Mouse (Mus musculus) lung, postnatal 0 days (tissue): ENCODE measurements around the gene Atp6v1d. TPM values are rescaled to one million over a fixed set of nuclear protein-coding genes. Genes with fewer than 3 reads are reported as not detected.
A peak's percentile ranks its signal among the peaks of the same experiment; 100 is the strongest.

Source experiments
- ATAC-seq: fragments of 200-750 bp; cut with Nextera tagmentation; 2 replicates; pipeline ENCODE4 v1.8.0; 2017; ENCODE audit warnings: moderate library complexity
- DNase-seq: peaks from one replicate; pipeline ENCODE4 v3.0.0-alpha.2; 2016; ENCODE audit warnings: low spot score
- H3K27ac ChIP-seq: fragments of 300-500 bp; sonication (generic); 2 replicates; pipeline ENCODE4 v1.5.1; 2014; ENCODE audit warnings: antibody characterized with exemption, mild to moderate bottlenecking, low read length, mixed read lengths
- H3K27me3 ChIP-seq: fragments of 300-500 bp; sonication (generic); replicated peaks from 2 replicates; pipeline ENCODE4 v1.6.1; 2014; ENCODE audit warnings: low read length, mixed read lengths; ENCODE audit not compliant: insufficient read depth
- H3K36me3 ChIP-seq: fragments of 300-500 bp; sonication (generic); 2 replicates; pipeline ENCODE4 v1.6.1; 2014; ENCODE audit warnings: low read length, mixed read lengths; ENCODE audit not compliant: insufficient read depth
- H3K4me1 ChIP-seq: fragments of 300-500 bp; sonication (generic); 2 replicates; pipeline ENCODE4 v1.6.1; 2014; ENCODE audit warnings: antibody characterized with exemption, low read depth, low read length, mixed read lengths; ENCODE audit not compliant: insufficient read depth
- H3K4me2 ChIP-seq: fragments of 300-500 bp; sonication (generic); replicated peaks from 2 replicates; pipeline ENCODE4 v1.6.1; 2014; ENCODE audit warnings: low read depth, mild to moderate bottlenecking, low read length, moderate library complexity, mixed read lengths
- H3K4me3 ChIP-seq: fragments of 300-500 bp; sonication (generic); 2 replicates; pipeline ENCODE4 v1.5.1; 2014; ENCODE audit warnings: low read depth, low read length
- H3K9ac ChIP-seq: fragments of 300-500 bp; sonication (generic); replicated peaks from 2 replicates; pipeline ENCODE4 v1.6.1; 2014; ENCODE audit warnings: low read depth, mild to moderate bottlenecking
- H3K9me3 ChIP-seq: fragments of 300-500 bp; sonication (generic); 2 replicates; pipeline ENCODE4 v1.6.1; 2016; ENCODE audit warnings: low read length, mixed read lengths
- CTCF ChIP-seq: IDR thresholded peaks from 2 replicates; pipeline ENCODE4 v1.5.1; 2016; ENCODE audit warnings: antibody characterized with exemption, mild to moderate bottlenecking
- EP300 ChIP-seq: IDR thresholded peaks from 2 replicates; pipeline ENCODE4 v1.6.1; 2016; ENCODE audit warnings: antibody characterized with exemption, mild to moderate bottlenecking, control low read depth
- WGBS: fragments of 180-500 bp; shearing (Covaris S2); extraction: QIAGEN DNeasy Blood & Tissue Kit; methylation state at CpG from one replicate; pipeline ENCODE4 v1.1.7; 2014; 5-methylcytosine and 5-hydroxymethylcytosine counted together
- polyA plus RNA-seq: library from polyadenylated mRNA; unstranded; fragments of >200 nt; fragmentation: Nextera tagmentation; extraction: Ambion mirVana; gene quantifications from 2 replicates; pipeline ENCODE4 v1.2.1, GENCODE M21; 2015

Gene Atp6v1d
- polyA plus RNA-seq, 1 experiment from 2014 or later, result 64.4 TPM

DNA sequence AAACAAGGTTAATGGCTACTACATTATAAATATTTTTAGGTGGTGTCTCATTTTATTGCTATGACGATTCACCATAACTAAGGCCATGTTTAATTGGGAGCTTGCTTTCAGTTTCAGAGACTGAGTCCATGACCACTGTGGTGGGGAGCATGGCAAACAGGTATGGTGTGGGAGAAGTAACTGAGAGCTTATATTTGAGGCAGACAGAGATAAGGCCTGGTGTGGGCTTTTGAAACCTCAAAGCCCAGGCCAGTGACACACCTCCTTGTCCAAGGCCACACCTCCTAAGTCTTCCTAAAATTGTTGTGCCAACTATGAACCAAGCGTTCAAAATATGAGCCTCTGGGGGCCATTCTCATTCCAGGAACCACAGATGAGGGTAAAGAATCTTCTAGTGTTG is 26.9 kb downstream of the Atp6v1d start:
- DNase-seq (no peak), ATAC-seq (no peak)
- WGBS, result 81% methylated on average over 2 of the region's 2 CpGs
- Histone ChIP-seq H3K4me3 (no peak overlapping the region), H3K4me1 (no peaks in the 10 kb centered on the region), H3K9ac (no peak overlapping the region), H3K9me3 (no peaks in the 10 kb centered on the region), H3K4me2 (no peak overlapping the region), H3K27ac (no peak overlapping the region), H3K27me3 (no peaks in the 10 kb centered on the region), H3K36me3 (peaks cover 18% of the 10 kb centered on the region; the same call in 1 of the 2 replicates)
- no peak for TF ChIP-seq EP300

DNA sequence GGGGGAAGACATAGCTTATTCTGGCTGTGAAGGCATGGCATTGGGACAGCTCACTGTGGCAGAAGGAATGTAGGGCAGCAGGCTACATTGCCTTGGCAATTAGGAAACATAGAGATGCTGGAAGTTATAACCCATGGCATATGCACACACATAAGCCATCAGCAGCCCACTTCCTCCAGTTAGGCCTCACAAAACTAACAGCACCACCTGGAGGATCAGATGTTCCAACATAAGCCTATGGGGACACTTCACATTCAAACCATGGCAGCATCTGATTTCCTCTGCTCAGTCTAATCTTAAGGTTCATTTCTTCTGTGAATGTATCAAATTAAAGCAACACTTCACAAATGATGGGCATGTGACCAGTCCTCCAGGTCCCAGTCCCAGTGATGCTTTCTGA is 47.0 kb downstream of the Atp6v1d start:
- TF ChIP-seq EP300 (no peak), CTCF (peak; percentile 53)
- ATAC-seq (no peak), DNase-seq (peak; percentile 26)
- no peak overlapping the region for H3K9ac ChIP-seq
- H3K27ac ChIP-seq, result no peak overlapping the region
- H3K36me3 ChIP-seq, result no peaks in the 10 kb centered on the region
- H3K4me1 ChIP-seq, result no peaks in the 10 kb centered on the region
- no peak overlapping the region for H3K4me3 ChIP-seq
- H3K4me2 ChIP-seq, result no peak overlapping the region
- no peaks in the 10 kb centered on the region for H3K9me3 ChIP-seq
- no peaks in the 10 kb centered on the region for H3K27me3 ChIP-seq

DNA sequence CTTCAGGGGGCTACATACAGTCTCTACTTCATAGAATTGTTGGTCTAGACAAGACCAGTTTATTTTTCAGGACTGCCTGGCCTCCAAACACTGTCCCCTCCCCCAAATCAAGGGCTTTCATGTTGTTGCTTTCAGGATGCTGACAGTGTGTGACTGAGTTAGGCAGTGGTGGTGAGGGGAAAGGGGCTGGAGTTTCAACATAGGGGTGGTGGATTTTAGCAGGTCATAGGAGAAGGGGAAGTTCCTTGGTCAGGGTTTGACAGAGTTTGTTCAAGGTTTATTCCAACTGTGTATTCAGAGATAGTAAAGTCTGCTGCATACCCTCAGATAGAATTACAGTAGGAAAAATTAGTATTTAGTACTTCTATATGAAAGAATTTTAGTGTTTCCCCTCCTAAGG is 59.6 kb downstream of the Atp6v1d start:
- Histone ChIP-seq H3K36me3 (0 out of 2 replicates have a peak, but pooled peaks cover 4% of the 10 kb centered on the region), H3K4me3 (no peak overlapping the region), H3K4me2 (no peak overlapping the region), H3K9me3 (no peaks in the 10 kb centered on the region), H3K9ac (no peak overlapping the region), H3K4me1 (no peaks in the 10 kb centered on the region), H3K27me3 (no peaks in the 10 kb centered on the region), H3K27ac (no peak overlapping the region)
- TF ChIP-seq EP300 (no peak), CTCF (no peak)
- DNase-seq, result no peak
- no peak for ATAC-seq

DNA sequence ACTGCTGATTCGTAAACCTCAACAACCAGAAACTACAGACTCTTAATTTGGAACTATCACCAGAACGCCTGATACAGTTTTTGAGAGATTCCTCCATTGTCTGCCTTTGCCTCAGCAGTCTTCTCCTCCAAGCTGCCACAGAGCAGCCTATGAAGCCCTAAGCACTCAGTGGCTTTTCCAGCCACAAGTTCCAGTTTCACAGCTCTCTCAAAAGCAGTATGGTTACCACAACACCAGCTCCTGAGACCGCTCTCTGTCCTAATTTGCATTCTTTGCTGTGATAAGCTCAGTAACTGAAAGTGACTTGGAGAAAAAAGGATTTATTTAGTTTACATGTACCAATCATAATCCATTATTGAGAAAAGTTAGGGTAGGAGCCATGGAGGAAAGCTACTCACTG is 61.4 kb downstream of the Atp6v1d start:
- ATAC-seq, result no peak
- Histone ChIP-seq H3K27ac (no peak overlapping the region), H3K4me2 (no peak overlapping the region), H3K27me3 (no peaks in the 10 kb centered on the region), H3K4me3 (no peak overlapping the region), H3K36me3 (0 out of 2 replicates have a peak, but pooled peaks cover 4% of the 10 kb centered on the region), H3K9me3 (no peaks in the 10 kb centered on the region), H3K9ac (no peak overlapping the region), H3K4me1 (no peaks in the 10 kb centered on the region)
- no peak for TF ChIP-seq CTCF
- TF ChIP-seq EP300, result no peak
- no peak for DNase-seq
- 88% methylated on average over 3 of the region's 3 CpGs for WGBS

DNA sequence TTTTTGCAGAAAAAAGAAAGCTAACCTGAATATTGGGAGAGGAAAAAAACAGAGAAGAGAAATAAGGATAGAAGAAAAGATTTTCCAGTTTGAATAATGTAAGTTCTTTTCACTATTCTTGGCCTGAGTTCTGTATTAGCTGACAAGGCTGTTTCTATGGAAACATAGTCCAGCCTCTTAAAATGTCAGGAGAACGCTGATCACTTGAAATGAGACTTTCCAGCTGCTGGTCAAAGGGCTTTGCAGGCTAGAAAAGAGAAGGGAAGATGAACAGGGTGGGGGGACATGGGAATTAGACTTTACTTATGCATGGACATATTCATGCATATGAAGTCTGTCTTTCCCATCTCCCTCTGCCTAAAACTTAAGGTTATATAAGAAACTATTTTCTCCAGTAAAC is 67.2 kb downstream of the Atp6v1d start:
- no peak overlapping the region for H3K4me3 ChIP-seq
- H3K4me1 ChIP-seq, result no peaks in the 10 kb centered on the region
- no peaks in the 10 kb centered on the region for H3K27me3 ChIP-seq
- WGBS, result 0% methylated on average over 1 of the region's 1 CpGs
- no peak overlapping the region for H3K4me2 ChIP-seq
- peak; percentile 74 for DNase-seq
- no peak overlapping the region for H3K9ac ChIP-seq
- H3K36me3 ChIP-seq, result 0 out of 2 replicates have a peak, but pooled peaks cover 4% of the 10 kb centered on the region
- no peak overlapping the region for H3K27ac ChIP-seq
- no peaks in the 10 kb centered on the region for H3K9me3 ChIP-seq
- ATAC-seq, result peak; percentile 52; the same call in 1 of the 2 replicates
- TF ChIP-seq CTCF, result no peak
- TF ChIP-seq EP300, result no peak

DNA sequence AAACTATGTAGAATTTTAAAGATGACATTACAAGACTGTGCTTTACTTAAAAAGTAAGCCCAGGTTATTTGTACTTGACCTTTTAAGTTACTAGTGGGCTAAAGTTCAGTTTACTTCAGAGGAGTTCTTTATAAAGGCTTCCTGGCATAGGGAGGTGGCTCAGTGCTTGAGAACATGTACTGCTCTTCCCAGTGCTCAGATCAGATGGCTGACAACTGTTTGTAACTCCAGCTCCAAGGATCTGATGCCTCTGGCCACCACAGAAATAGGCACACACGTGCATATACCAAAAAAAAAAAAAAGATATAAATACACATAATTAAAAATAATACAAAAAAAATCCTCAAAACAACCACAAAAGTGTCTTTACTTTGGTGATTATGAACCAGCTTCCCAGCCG is 70.6 kb downstream of the Atp6v1d start:
- H3K27me3 ChIP-seq, result no peaks in the 10 kb centered on the region
- no peak overlapping the region for H3K9ac ChIP-seq
- no peak for TF ChIP-seq CTCF
- TF ChIP-seq EP300, result no peak
- H3K36me3 ChIP-seq, result no peaks in the 10 kb centered on the region
- WGBS, result 37% methylated on average over 2 of the region's 2 CpGs
- H3K9me3 ChIP-seq, result no peaks in the 10 kb centered on the region
- H3K27ac ChIP-seq, result no peak overlapping the region
- ATAC-seq (no peak), DNase-seq (no peak)
- no peak overlapping the region for H3K4me3 ChIP-seq
- H3K4me2 ChIP-seq, result no peak overlapping the region
- no peaks in the 10 kb centered on the region for H3K4me1 ChIP-seq

Other genes with a start within 250 kb of the Atp6v1d start
- gene Fam71d, start 170.1 kb downstream of the Atp6v1d start, polyA plus RNA-seq, result 0.17 and 0.31 TPM in 2 replicates
- gene Mpp5, start 112.7 kb downstream of the Atp6v1d start, polyA plus RNA-seq, result 26.9 and 36.0 TPM in 2 replicates
- gene Eif2s1, start 181 bp upstream of the Atp6v1d start, polyA plus RNA-seq, result 77.7 and 85.6 TPM in 2 replicates
- 2.6 and 2.8 TPM in 2 replicates for gene Plek2, start 45.3 kb upstream of the Atp6v1d start, polyA plus RNA-seq
- gene Tmem229b, start 146.0 kb upstream of the Atp6v1d start, polyA plus RNA-seq, result 5.1 and 5.3 TPM in 2 replicates
- gene Plekhh1, start 167.5 kb upstream of the Atp6v1d start, polyA plus RNA-seq, result 1.9 and 2.2 TPM in 2 replicates
- 14.8 and 15.7 TPM in 2 replicates for gene Pigh, start 228.0 kb upstream of the Atp6v1d start, polyA plus RNA-seq